Mouse (Mus musculus): ENCODE data around the gene Pon1.

GRCm38 (mm10) chr6:5168158-5168557 lies 25.6 kb downstream of the Pon1 start:
- TF ChIP-seq POLR2A (IDR thresholded peaks at IDR 0.05; ENCODE audit: control insufficient read depth in 1 of 2, insufficient read depth in 1 of 2, low read depth in 1 of 2, low read length in 2 of 2, poor library complexity in 1 of 2) = no peak
- TF ChIP-seq EP300 (IDR thresholded peaks at IDR 0.05; ENCODE audit: low read depth in 1 of 2, low read length in 2 of 2) = no peak
- no peak for TF ChIP-seq BHLHE40 (IDR thresholded peaks at IDR 0.05; ENCODE audit: borderline replicate concordance, low read depth, low read length)
- TF ChIP-seq CTCF (IDR thresholded peaks at IDR 0.05 in 2 of 3, conservative IDR thresholded peaks at IDR 0.05 in 1 of 3; ENCODE audit: control insufficient read depth in 1 of 3, insufficient read depth in 1 of 3, low read depth in 2 of 3, low read length in 3 of 3, poor library complexity in 1 of 3, severe bottlenecking in 1 of 3) = no peak
- TF ChIP-seq UBTF (IDR thresholded peaks at IDR 0.05; ENCODE audit: borderline replicate concordance, insufficient read depth, low read depth, low read length) = no peak
- no peak for TF ChIP-seq SMC3 (IDR thresholded peaks at IDR 0.05; ENCODE audit: low read depth, low read length)
- no peak for TF ChIP-seq POLR2AphosphoS5 (IDR thresholded peaks at IDR 0.05; ENCODE audit: borderline replicate concordance, low read depth, low read length)
